Mouse (Mus musculus): ENCODE data around the gene Foxp2. TPM values are rescaled to one million over a fixed set of nuclear protein-coding genes. Genes with fewer than 3 reads are reported as not detected.

Foxp2 gene
- 2.1 and 2.2 TPM in 2 replicates for polyA plus RNA-seq (2012; ENCODE audit: insufficient read depth, insufficient read length, missing spikeins)

GRCm38 (mm10) chr6:14901183-14901970 is at the start of gene Foxp2:
Foxp2 (plus strand) TSS chr6:14901349.
- Histone ChIP-seq H3K4me1 (ENCODE audit: control insufficient read depth, insufficient read depth, insufficient read length, low read length) (no peaks in the 10 kb centered on the region), H3K4me3 (ENCODE audit: insufficient read depth, low read depth, low read length) (peak within 1 kb of the TSS; percentile 64), H3K27ac (replicated peaks; ENCODE audit: low read depth, low read length) (no peak within 1 kb of the TSS)

DNA sequence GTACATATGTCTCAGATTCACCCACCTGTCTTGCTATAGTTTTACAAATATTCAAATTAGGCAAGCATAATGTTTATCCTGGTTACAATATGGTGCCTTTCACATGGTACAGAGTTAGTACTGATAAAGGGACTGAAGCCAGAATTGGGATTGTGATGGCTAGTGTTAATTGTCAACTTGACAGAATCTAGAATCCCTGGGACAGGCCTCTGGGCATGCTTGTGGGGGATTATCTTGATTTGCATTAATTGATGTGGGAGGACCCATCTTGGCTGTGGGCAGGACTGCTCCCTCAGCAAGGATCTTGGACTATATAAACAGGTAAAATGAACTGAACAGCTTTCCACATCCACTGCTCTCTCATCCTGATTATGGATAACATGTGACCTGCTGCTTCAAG is 15.9 kb upstream of the Foxp2 start:
- Histone ChIP-seq H3K4me1 (ENCODE audit: control insufficient read depth, insufficient read depth, insufficient read length, low read length) (no peaks in the 10 kb centered on the region), H3K27ac (replicated peaks; ENCODE audit: low read depth, low read length) (no peak overlapping the region), H3K4me3 (ENCODE audit: insufficient read depth, low read depth, low read length) (no peak overlapping the region)

DNA sequence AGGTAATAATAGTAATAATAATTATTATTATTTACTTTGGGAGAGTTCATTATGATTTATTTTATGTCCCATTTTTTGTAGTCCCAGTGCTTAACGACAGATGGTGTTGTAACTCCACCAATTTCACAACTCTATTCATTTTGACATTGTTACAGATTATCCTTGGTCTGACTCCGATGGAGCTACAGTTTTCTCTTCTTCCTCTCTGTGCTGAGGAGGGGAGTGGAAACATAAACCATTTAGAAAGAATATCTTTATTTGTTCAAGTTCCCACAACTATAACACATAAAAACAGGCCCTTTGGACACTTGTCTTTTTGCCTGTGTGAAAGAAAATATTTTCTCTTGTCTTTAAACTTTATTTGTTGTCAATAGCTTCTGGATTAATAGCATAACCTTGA is 4.1 kb upstream of the Foxp2 start:
- Histone ChIP-seq H3K4me3 (ENCODE audit: insufficient read depth, low read depth, low read length) (no peak overlapping the region), H3K27ac (replicated peaks; ENCODE audit: low read depth, low read length) (no peak overlapping the region), H3K4me1 (ENCODE audit: control insufficient read depth, insufficient read depth, insufficient read length, low read length) (no peaks in the 10 kb centered on the region)

DNA sequence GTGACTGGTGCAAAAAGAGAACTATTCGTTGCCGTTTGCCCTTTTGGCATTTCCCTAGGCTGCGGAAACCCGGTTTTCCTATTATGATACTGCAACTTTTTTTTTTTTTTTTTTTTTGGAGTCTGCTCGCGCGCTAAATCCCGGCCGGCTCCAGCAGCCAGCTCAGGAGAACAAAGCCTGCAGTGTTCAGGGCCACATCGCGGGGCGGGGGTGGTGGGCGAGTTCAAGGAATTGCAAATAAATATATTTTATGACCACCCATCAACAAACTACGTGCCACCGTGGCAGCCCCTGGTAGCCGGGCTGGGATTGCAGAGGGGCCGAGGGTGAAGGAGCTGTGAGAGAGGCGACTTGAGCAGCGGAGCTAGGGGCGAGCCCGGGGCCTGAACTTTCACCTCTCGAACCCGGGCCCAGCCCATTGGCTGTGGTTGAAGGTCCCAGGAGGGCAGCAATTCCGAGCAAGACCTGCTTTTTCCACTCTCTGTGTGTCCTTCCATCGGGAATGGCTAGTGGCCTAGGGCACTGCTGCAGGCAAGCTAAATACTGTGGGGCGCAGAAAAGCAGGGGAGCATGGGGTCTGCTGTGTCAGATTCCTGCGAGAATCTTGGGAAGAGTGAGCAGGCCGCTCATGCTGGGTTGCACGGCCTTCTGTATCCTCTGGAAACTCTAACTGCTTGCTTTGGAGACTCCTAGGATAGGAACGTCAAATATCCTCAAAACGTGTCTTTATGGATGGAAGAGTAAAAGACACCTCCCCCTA is 2.9 kb upstream of the Foxp2 start:
- Histone ChIP-seq H3K4me3 (ENCODE audit: insufficient read depth, low read depth, low read length) (peak overlapping the region; percentile 15; the same call in 1 of the 2 replicates), H3K4me1 (ENCODE audit: control insufficient read depth, insufficient read depth, insufficient read length, low read length) (no peaks in the 10 kb centered on the region), H3K27ac (replicated peaks; ENCODE audit: low read depth, low read length) (no peak overlapping the region)

- Histone ChIP-seq H3K4me1 (ENCODE audit: control insufficient read depth, insufficient read depth, insufficient read length, low read length) (no peaks in the 10 kb centered on the region), H3K4me3 (ENCODE audit: insufficient read depth, low read depth, low read length) (0 out of 2 replicates have a peak overlapping the region, but pooled peaks have one; percentile 3), H3K27ac (replicated peaks; ENCODE audit: low read depth, low read length) (no peak overlapping the region)
These were observed 2.0 kb upstream of the Foxp2 start for GRCm38 (mm10) chr6:14899021-14899610.

GRCm38 (mm10) chr6:14899936-14900578 is 1.1 kb upstream of the Foxp2 start:
- no peak overlapping the region for H3K27ac ChIP-seq (replicated peaks; ENCODE audit: low read depth, low read length)
- no peaks in the 10 kb centered on the region for H3K4me1 ChIP-seq (ENCODE audit: control insufficient read depth, insufficient read depth, insufficient read length, low read length)
- peak overlapping the region; percentile 64 for H3K4me3 ChIP-seq (ENCODE audit: insufficient read depth, low read depth, low read length)

DNA sequence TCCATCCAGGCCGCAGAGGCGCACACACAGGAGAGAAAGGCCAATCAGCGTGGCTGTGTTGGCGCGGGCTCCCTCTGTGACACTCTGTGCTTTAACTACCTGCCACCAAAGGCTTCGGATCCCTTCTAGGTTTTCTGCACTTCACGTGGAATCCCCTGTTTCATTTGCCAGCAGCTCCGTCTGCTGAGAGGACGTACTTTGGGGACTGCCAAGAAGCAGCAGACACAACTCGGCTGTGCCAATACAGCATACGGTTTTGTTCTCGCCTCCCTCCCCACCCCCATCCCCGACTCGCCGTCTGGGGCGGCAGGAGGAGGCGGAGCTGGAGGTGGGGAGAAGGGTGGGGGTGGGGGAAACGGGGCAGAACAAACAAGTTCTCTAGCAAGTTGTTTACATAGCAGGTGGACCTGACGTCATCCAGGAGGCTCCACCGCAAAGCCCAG is 549 bp upstream of the Foxp2 start:
- Histone ChIP-seq H3K4me3 (ENCODE audit: insufficient read depth, low read depth, low read length) (peak overlapping the region; percentile 64), H3K27ac (replicated peaks; ENCODE audit: low read depth, low read length) (no peak overlapping the region)

GRCm38 (mm10) chr6:14901971-14902670 is 972 bp downstream of the Foxp2 start:
- Histone ChIP-seq H3K4me1 (ENCODE audit: control insufficient read depth, insufficient read depth, insufficient read length, low read length) (no peaks in the 10 kb centered on the region), H3K4me3 (ENCODE audit: insufficient read depth, low read depth, low read length) (peak overlapping the region; percentile 64), H3K27ac (replicated peaks; ENCODE audit: low read depth, low read length) (no peak overlapping the region)

More for the DNA sequence above, 549 bp upstream of the Foxp2 start:
- no peaks in the 10 kb centered on the region for H3K4me1 ChIP-seq (ENCODE audit: control insufficient read depth, insufficient read depth, insufficient read length, low read length)

GRCm38 (mm10) chr6:14903271-14903965 is 2.3 kb downstream of the Foxp2 start:
- H3K4me3 ChIP-seq (ENCODE audit: insufficient read depth, low read depth, low read length) = no peak overlapping the region
- H3K4me1 ChIP-seq (ENCODE audit: control insufficient read depth, insufficient read depth, insufficient read length, low read length) = no peaks in the 10 kb centered on the region
- H3K27ac ChIP-seq (replicated peaks; ENCODE audit: low read depth, low read length) = no peak overlapping the region

- no peak overlapping the region for H3K27ac ChIP-seq (replicated peaks; ENCODE audit: low read depth, low read length)
- no peaks in the 10 kb centered on the region for H3K4me1 ChIP-seq (ENCODE audit: control insufficient read depth, insufficient read depth, insufficient read length, low read length)
- no peak overlapping the region for H3K4me3 ChIP-seq (ENCODE audit: insufficient read depth, low read depth, low read length)
These were observed 13.9 kb downstream of the Foxp2 start for GRCm38 (mm10) chr6:14915066-14915465.

DNA sequence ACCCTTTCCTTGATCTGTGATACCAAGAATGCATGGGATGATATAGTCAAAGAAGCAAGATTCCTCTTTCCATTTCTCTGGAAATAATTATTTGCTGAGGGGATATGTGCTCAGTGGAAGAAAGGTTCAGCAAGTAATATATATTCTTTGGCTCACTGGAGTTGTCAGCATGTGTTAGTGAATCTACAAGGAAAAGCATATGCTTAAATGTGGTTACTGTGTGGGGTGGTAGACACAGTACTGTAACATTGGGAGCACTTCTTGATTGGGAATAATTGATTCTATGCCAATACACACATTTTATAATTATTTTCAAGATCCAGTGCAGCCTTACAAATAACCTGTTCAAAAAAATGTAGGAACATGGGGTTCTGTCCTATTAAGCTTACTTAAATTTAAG is 21.6 kb downstream of the Foxp2 start:
- H3K4me1 ChIP-seq (ENCODE audit: control insufficient read depth, insufficient read depth, insufficient read length, low read length) = no peaks in the 10 kb centered on the region
- no peak overlapping the region for H3K27ac ChIP-seq (replicated peaks; ENCODE audit: low read depth, low read length)
- no peak overlapping the region for H3K4me3 ChIP-seq (ENCODE audit: insufficient read depth, low read depth, low read length)

DNA sequence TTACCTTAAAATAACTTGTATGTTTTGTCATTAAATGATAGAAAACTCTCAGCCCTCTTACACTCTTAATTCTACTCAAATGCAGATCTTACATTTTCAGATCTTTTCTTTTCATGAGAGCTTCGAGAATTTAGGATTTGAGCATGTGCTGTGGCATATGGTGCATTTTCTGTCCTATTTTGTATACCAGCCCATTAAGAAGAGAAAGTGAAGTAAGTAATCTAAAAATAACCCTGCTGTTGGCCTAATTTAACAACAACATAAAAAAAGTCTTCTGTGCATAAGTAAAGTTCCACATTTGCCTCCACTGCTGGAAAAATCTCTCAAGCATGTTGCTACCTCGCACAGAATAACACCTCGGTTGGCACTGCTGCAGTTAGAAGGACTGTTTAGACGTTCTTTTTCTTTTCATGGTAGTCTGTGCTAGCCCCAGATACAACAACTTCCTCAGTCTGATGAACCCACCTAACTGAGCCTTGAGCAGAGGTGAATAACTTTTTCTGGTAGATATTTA is 23.9 kb downstream of the Foxp2 start:
- H3K4me3 ChIP-seq (ENCODE audit: insufficient read depth, low read depth, low read length) = no peak overlapping the region
- H3K4me1 ChIP-seq (ENCODE audit: control insufficient read depth, insufficient read depth, insufficient read length, low read length) = no peaks in the 10 kb centered on the region
- no peak overlapping the region for H3K27ac ChIP-seq (replicated peaks; ENCODE audit: low read depth, low read length)

DNA sequence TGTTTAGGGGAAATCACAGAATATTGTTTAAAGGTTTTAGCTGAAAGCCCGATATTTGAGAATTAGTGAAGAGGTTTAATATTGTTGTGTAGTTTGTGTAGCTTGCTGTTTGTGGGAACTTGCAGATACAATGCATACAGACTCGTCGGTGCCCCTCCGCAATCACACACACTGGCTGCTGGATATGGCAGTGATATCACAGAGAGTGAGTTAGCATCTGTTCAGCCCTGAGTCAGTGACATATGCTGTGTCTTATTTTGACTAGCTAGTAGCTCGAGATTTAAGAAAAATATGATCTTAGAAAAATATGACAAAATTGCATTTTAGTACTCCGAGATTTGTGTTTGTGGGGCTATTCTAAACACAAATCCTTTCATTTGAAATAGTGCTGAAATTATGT is 49.9 kb downstream of the Foxp2 start:
- no peak overlapping the region for H3K27ac ChIP-seq (replicated peaks; ENCODE audit: low read depth, low read length)
- H3K4me3 ChIP-seq (ENCODE audit: insufficient read depth, low read depth, low read length) = no peak overlapping the region
- no peaks in the 10 kb centered on the region for H3K4me1 ChIP-seq (ENCODE audit: control insufficient read depth, insufficient read depth, insufficient read length, low read length)

DNA sequence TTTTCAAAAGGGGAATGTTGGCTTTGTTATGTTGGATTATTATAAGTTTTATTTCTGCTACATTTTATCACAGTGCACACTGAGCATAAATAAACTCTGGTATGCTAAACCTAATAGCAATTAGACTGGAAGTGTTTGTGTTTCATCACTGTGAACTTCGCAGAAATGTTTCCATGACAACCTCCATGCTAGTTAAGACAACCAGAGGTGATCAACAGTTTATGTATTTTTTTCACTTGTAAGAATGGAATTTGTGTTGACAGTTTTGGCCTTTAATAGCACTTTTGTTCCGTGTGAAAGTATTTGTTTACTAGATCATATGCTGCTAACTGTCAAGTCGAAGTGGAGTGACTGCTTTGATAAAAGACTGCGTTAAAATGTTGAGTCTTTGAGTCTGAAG is 51.6 kb downstream of the Foxp2 start:
- no peak overlapping the region for H3K27ac ChIP-seq (replicated peaks; ENCODE audit: low read depth, low read length)
- H3K4me3 ChIP-seq (ENCODE audit: insufficient read depth, low read depth, low read length) = no peak overlapping the region
- H3K4me1 ChIP-seq (ENCODE audit: control insufficient read depth, insufficient read depth, insufficient read length, low read length) = no peaks in the 10 kb centered on the region

All from brown adipose tissue, adult 24 weeks (tissue).